Mouse (Mus musculus): ENCODE results near the gene Mapk8ip2. TPM values are rescaled to one million over a fixed set of nuclear protein-coding genes. Genes with fewer than 3 reads are reported as not detected.
A peak's percentile ranks its signal among the peaks of the same experiment; 100 is the strongest.

Mapk8ip2 gene
- polyA plus RNA-seq, 1 experiment from 2014 or later: 33.2 TPM

GRCm38 (mm10) chr15:89459821-89460220, 6.1 kb downstream of the Mapk8ip2 start:
- Histone ChIP-seq H3K27ac (ENCODE audit: low read depth, low read length) (no peak overlapping the region), H3K36me3 (ENCODE audit: control insufficient read depth, insufficient read depth, low read length) (peaks cover 5% of the 10 kb centered on the region; the same call in 1 of the 2 replicates), H3K27me3 (ENCODE audit: control insufficient read depth, insufficient read depth, low read length) (no peaks in the 10 kb centered on the region), H3K9me3 (ENCODE audit: control insufficient read depth, low read length) (no peaks in the 10 kb centered on the region), H3K4me3 (ENCODE audit: low read depth, low read length) (no peak overlapping the region), H3K4me1 (ENCODE audit: control insufficient read depth, insufficient read depth, low read length) (0 out of 2 replicates have a peak, but pooled peaks cover 3% of the 10 kb centered on the region), H3K9ac (ENCODE audit: low read length) (no peak overlapping the region), H3K4me2 (ENCODE audit: low read depth) (no peak overlapping the region)
- DNase-seq (ENCODE audit: low spot score) (no peak), ATAC-seq (ENCODE audit: insufficient read depth, low FRiP score, low TSS enrichment) (no peak)
- 92% methylated on average over 7 of the region's 7 CpGs for WGBS

GRCm38 (mm10) chr15:89460298-89460697, 6.6 kb downstream of the Mapk8ip2 start:
- Histone ChIP-seq H3K4me2 (ENCODE audit: low read depth) (no peak overlapping the region), H3K9ac (ENCODE audit: low read length) (no peak overlapping the region), H3K36me3 (ENCODE audit: control insufficient read depth, insufficient read depth, low read length) (peaks cover 5% of the 10 kb centered on the region; the same call in 1 of the 2 replicates), H3K9me3 (ENCODE audit: control insufficient read depth, low read length) (no peaks in the 10 kb centered on the region), H3K27ac (ENCODE audit: low read depth, low read length) (no peak overlapping the region), H3K4me1 (ENCODE audit: control insufficient read depth, insufficient read depth, low read length) (0 out of 2 replicates have a peak, but pooled peaks cover under 1% of the 10 kb centered on the region), H3K4me3 (ENCODE audit: low read depth, low read length) (no peak overlapping the region), H3K27me3 (ENCODE audit: control insufficient read depth, insufficient read depth, low read length) (no peaks in the 10 kb centered on the region)
- WGBS: 80% methylated on average over 10 of the region's 10 CpGs
- ATAC-seq (ENCODE audit: insufficient read depth, low FRiP score, low TSS enrichment) (no peak), DNase-seq (ENCODE audit: low spot score) (no peak)

DNA sequence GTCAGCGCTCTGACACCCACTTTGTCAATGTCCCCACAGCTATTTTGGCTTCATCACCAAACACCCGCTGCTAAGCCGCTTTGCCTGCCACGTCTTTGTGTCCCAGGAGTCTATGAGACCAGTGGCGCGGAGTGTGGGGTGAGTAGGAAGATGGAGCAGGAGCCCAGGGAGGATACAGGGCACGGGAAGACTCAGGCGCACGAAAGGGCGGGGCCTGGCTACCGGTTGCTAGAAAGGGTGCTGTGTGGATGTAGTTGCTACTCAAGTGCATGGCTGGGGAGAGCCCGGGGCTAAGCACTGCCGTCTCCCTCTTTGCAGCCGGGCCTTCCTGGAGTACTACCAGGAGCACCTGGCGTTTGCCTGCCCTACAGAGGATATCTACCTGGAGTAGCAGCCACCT, 7.6 kb downstream of the Mapk8ip2 start:
- ATAC-seq (ENCODE audit: insufficient read depth, low FRiP score, low TSS enrichment) (no peak), DNase-seq (ENCODE audit: low spot score) (no peak)
- Histone ChIP-seq H3K4me1 (ENCODE audit: control insufficient read depth, insufficient read depth, low read length) (no peaks in the 10 kb centered on the region), H3K4me3 (ENCODE audit: low read depth, low read length) (no peak overlapping the region), H3K27ac (ENCODE audit: low read depth, low read length) (no peak overlapping the region), H3K9ac (ENCODE audit: low read length) (no peak overlapping the region), H3K9me3 (ENCODE audit: control insufficient read depth, low read length) (no peaks in the 10 kb centered on the region), H3K27me3 (ENCODE audit: control insufficient read depth, insufficient read depth, low read length) (no peaks in the 10 kb centered on the region), H3K36me3 (ENCODE audit: control insufficient read depth, insufficient read depth, low read length) (peaks cover 5% of the 10 kb centered on the region; the same call in 1 of the 2 replicates), H3K4me2 (ENCODE audit: low read depth) (no peak overlapping the region)
- 81% methylated on average over 15 of the region's 15 CpGs for WGBS

DNA sequence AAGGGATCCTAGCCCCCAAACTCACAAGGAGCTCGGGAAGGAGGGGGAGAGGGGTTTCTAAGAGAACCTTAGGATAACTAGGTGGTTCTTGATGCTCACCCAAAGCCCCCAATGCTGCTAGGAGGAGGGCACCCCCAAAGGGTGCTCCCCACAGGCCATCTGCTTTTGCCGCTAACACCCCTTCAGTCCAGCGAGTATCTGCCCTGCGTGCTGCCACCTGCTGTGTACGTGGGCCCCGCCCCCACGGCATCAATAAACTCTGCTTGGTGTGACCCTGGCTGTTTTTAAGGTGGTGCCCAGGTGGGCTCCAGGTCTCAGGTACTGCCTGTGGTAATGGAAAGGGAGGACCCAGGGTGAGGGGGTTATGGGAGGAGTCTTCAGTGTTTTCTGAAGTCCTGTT, 8.5 kb downstream of the Mapk8ip2 start:
- 76% methylated on average over 7 of the region's 7 CpGs for WGBS
- Histone ChIP-seq H3K9ac (ENCODE audit: low read length) (no peak overlapping the region), H3K9me3 (ENCODE audit: control insufficient read depth, low read length) (no peaks in the 10 kb centered on the region), H3K36me3 (ENCODE audit: control insufficient read depth, insufficient read depth, low read length) (0 out of 2 replicates have a peak, but pooled peaks cover 5% of the 10 kb centered on the region), H3K4me3 (ENCODE audit: low read depth, low read length) (no peak overlapping the region), H3K27me3 (ENCODE audit: control insufficient read depth, insufficient read depth, low read length) (no peaks in the 10 kb centered on the region), H3K27ac (ENCODE audit: low read depth, low read length) (no peak overlapping the region), H3K4me2 (ENCODE audit: low read depth) (no peak overlapping the region), H3K4me1 (ENCODE audit: control insufficient read depth, insufficient read depth, low read length) (no peaks in the 10 kb centered on the region)
- no peak for DNase-seq (ENCODE audit: low spot score)
- ATAC-seq (ENCODE audit: insufficient read depth, low FRiP score, low TSS enrichment): no peak

DNA sequence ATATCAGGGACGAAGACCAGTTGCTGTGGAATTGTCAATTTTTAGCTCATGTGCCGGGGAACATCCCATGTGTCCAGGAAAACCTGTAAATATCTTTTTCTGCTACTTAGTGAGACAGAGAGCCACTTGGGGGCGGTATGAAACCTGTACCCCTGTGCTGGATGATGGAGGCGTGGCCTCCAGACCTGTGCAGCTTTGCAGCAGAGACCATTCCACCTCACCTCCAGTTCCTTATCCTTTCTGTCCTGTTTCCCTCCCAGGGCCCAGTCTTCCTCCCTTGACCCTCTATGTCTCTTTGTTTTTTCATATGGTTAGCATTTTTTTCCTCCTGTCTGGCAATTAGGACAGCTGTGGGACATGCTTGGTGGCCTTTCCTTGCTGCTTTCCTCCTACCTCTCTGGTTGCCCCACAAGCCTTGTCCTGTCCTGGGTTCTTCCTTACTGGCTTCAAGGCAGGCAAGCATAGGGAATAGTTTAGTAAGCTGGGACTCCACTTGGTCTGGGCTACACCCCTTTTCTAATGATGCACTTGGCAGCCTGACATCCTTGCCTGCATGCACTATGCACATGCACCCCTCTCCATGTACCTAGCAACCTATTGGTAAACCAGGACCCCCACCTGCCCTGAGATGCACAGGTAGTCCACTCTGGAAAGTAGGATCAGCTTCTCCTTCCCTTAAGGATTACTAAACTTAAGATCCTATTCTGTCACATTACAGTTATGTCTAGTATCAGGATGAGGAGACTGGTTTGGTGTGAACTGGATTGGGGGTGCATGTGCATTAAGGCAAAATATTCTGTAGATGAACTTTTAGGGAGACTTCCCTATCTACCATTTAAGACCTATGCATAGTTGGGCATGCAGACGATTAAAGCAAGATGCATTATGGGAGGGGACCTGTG, 9.9 kb downstream of the Mapk8ip2 start:
- ATAC-seq (ENCODE audit: insufficient read depth, low FRiP score, low TSS enrichment) (no peak), DNase-seq (ENCODE audit: low spot score) (no peak)
- H3K4me1 ChIP-seq (ENCODE audit: control insufficient read depth, insufficient read depth, low read length): no peaks in the 10 kb centered on the region
- no peak overlapping the region for H3K27ac ChIP-seq (ENCODE audit: low read depth, low read length)
- H3K4me3 ChIP-seq (ENCODE audit: low read depth, low read length): no peak overlapping the region
- WGBS: 68% methylated on average over 5 of the region's 5 CpGs
- H3K36me3 ChIP-seq (ENCODE audit: control insufficient read depth, insufficient read depth, low read length): 0 out of 2 replicates have a peak, but pooled peaks cover under 1% of the 10 kb centered on the region
- H3K9me3 ChIP-seq (ENCODE audit: control insufficient read depth, low read length): no peaks in the 10 kb centered on the region
- H3K9ac ChIP-seq (ENCODE audit: low read length): no peak overlapping the region
- H3K4me2 ChIP-seq (ENCODE audit: low read depth): no peak overlapping the region
- no peaks in the 10 kb centered on the region for H3K27me3 ChIP-seq (ENCODE audit: control insufficient read depth, insufficient read depth, low read length)

DNA sequence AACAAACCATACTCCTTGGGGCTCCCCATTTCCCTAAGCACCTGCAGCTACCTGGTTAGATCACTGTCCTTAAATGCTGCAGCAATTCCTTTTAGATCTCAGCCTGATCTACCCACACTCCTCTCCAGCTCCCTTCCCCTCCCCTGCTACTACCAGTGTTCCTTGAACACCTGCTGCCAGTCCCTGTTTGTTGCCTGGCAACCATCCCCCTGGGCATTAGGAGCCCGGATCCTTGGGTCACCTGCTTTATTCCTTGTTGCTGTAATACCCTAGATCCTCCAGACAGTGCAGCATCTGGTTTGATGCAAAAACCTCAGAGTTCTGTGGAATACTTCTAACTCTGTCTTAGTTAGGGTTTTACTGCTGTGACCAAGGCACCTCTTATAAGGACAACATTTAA, 11.3 kb downstream of the Mapk8ip2 start:
- WGBS: 0% methylated on average over 1 of the region's 1 CpGs
- peak; percentile 29 for DNase-seq (ENCODE audit: low spot score)
- no peak overlapping the region for H3K4me3 ChIP-seq (ENCODE audit: low read depth, low read length)
- no peaks in the 10 kb centered on the region for H3K9me3 ChIP-seq (ENCODE audit: control insufficient read depth, low read length)
- H3K4me1 ChIP-seq (ENCODE audit: control insufficient read depth, insufficient read depth, low read length): no peaks in the 10 kb centered on the region
- no peaks in the 10 kb centered on the region for H3K36me3 ChIP-seq (ENCODE audit: control insufficient read depth, insufficient read depth, low read length)
- no peaks in the 10 kb centered on the region for H3K27me3 ChIP-seq (ENCODE audit: control insufficient read depth, insufficient read depth, low read length)
- H3K27ac ChIP-seq (ENCODE audit: low read depth, low read length): no peak overlapping the region
- no peak overlapping the region for H3K9ac ChIP-seq (ENCODE audit: low read length)
- ATAC-seq (ENCODE audit: insufficient read depth, low FRiP score, low TSS enrichment): 0 out of 2 replicates have a peak, but pooled peaks have one; percentile 23
- H3K4me2 ChIP-seq (ENCODE audit: low read depth): no peak overlapping the region

DNA sequence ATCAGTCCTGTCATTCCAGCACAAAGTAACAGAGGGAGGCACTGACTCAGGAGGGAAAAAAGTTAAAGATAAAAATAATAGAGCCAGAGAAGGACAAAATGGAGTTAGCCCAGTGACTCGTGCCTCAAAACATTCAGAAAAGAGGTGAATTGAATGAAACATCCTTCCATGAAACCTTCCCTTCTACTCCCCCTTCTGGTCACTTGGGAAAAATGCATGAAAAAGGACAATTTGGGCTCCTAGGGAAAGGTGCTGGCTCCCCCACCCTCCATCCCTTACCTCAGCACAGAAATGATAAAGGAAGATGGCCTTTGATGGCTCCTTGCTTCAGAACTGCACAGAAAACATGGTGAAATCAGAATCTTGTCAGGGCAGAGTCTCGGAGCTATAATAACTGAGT, 14.9 kb downstream of the Mapk8ip2 start:
- DNase-seq (ENCODE audit: low spot score): peak; percentile 20
- ATAC-seq (ENCODE audit: insufficient read depth, low FRiP score, low TSS enrichment): no peak
- Histone ChIP-seq H3K4me1 (ENCODE audit: control insufficient read depth, insufficient read depth, low read length) (no peaks in the 10 kb centered on the region), H3K36me3 (ENCODE audit: control insufficient read depth, insufficient read depth, low read length) (no peaks in the 10 kb centered on the region), H3K27me3 (ENCODE audit: control insufficient read depth, insufficient read depth, low read length) (no peaks in the 10 kb centered on the region), H3K4me2 (ENCODE audit: low read depth) (no peak overlapping the region), H3K4me3 (ENCODE audit: low read depth, low read length) (no peak overlapping the region), H3K27ac (ENCODE audit: low read depth, low read length) (no peak overlapping the region), H3K9me3 (ENCODE audit: control insufficient read depth, low read length) (no peaks in the 10 kb centered on the region), H3K9ac (ENCODE audit: low read length) (no peak overlapping the region)
- WGBS: 40% methylated on average over 2 of the region's 2 CpGs

DNA sequence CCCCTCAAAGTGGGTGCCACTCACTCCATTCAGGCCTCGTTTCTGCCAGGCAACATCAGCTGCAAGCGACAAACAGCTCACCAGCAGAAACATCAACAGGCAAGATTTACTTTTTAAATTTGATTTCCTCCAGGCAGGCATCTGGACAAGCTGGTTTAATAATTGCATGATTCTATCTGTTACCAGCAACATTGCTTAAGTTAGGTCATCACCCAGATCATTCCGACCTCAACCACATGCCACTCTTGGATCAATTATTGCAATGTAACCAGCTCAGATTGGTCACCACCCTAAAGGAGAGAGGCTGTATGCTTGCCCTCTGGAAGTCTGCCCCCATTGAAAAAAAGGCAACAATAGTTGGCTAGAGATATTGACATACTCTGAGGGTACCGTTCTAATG, 17.8 kb downstream of the Mapk8ip2 start:
- no peaks in the 10 kb centered on the region for H3K9me3 ChIP-seq (ENCODE audit: control insufficient read depth, low read length)
- no peak overlapping the region for H3K4me3 ChIP-seq (ENCODE audit: low read depth, low read length)
- H3K27ac ChIP-seq (ENCODE audit: low read depth, low read length): no peak overlapping the region
- DNase-seq (ENCODE audit: low spot score) (no peak), ATAC-seq (ENCODE audit: insufficient read depth, low FRiP score, low TSS enrichment) (no peak)
- H3K36me3 ChIP-seq (ENCODE audit: control insufficient read depth, insufficient read depth, low read length): no peaks in the 10 kb centered on the region
- no peak overlapping the region for H3K9ac ChIP-seq (ENCODE audit: low read length)
- 90% methylated on average over 4 of the region's 4 CpGs for WGBS
- H3K4me2 ChIP-seq (ENCODE audit: low read depth): no peak overlapping the region
- H3K4me1 ChIP-seq (ENCODE audit: control insufficient read depth, insufficient read depth, low read length): peaks cover 10% of the 10 kb centered on the region
- no peaks in the 10 kb centered on the region for H3K27me3 ChIP-seq (ENCODE audit: control insufficient read depth, insufficient read depth, low read length)

DNA sequence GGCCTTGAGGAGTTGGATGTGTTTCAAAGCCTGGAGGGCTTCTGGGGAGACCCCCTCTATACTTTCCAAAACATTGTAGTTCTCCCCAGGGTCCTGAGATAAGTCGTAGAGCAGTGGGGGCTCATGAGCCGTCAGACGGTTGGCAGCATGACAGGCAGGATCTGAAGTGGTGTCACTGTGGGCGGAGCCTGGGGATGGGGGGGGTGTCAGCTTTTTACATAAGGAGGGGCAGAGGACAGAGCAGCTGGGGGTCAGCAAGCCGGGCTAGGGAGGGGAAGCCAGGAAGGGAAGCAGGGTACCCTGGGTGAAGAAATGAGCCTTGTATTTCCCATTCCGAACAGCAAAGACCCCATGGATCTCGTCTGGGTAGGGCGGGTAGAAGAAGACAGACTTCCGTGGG, 19.7 kb downstream of the Mapk8ip2 start:
- ATAC-seq (ENCODE audit: insufficient read depth, low FRiP score, low TSS enrichment): no peak
- 84% methylated on average over 9 of the region's 9 CpGs for WGBS

More for the DNA sequence above, 19.7 kb downstream of the Mapk8ip2 start:
- H3K9me3 ChIP-seq (ENCODE audit: control insufficient read depth, low read length): no peaks in the 10 kb centered on the region
- no peak overlapping the region for H3K4me3 ChIP-seq (ENCODE audit: low read depth, low read length)
- no peaks in the 10 kb centered on the region for H3K27me3 ChIP-seq (ENCODE audit: control insufficient read depth, insufficient read depth, low read length)
- no peak overlapping the region for H3K9ac ChIP-seq (ENCODE audit: low read length)
- H3K4me2 ChIP-seq (ENCODE audit: low read depth): no peak overlapping the region
- no peaks in the 10 kb centered on the region for H3K36me3 ChIP-seq (ENCODE audit: control insufficient read depth, insufficient read depth, low read length)
- no peak for DNase-seq (ENCODE audit: low spot score)
- no peak overlapping the region for H3K27ac ChIP-seq (ENCODE audit: low read depth, low read length)
- H3K4me1 ChIP-seq (ENCODE audit: control insufficient read depth, insufficient read depth, low read length): peaks cover 10% of the 10 kb centered on the region
